Mouse (Mus musculus) lung, embryonic 14.5 days (tissue): ENCODE data around the gene Ddx3x. TPM values are rescaled to one million over a fixed set of nuclear protein-coding genes. Genes with fewer than 3 reads are reported as not detected.

Experiments used
- ATAC-seq: fragments of 200-750 bp; cut with Nextera tagmentation; 2 replicates; pipeline ENCODE4 v1.8.0; 2017; ENCODE audit warnings: mild to moderate bottlenecking, moderate TSS enrichment, moderate library complexity; ENCODE audit not compliant: insufficient read depth
- DNase-seq: peaks from one replicate; pipeline ENCODE4 v3.0.0-alpha.2; 2015
- H3K27ac ChIP-seq: fragments of 300-500 bp; sonication (generic); 2 replicates; pipeline ENCODE4 v1.5.1; 2014; ENCODE audit warnings: low read depth, mild to moderate bottlenecking, moderate library complexity
- H3K27me3 ChIP-seq: fragments of 300-500 bp; sonication (generic); 2 replicates; pipeline ENCODE4 v1.6.1; 2014; ENCODE audit warnings: low read length, control low read depth; ENCODE audit not compliant: insufficient read depth
- H3K36me3 ChIP-seq: fragments of 300-500 bp; sonication (generic); 2 replicates; pipeline ENCODE4 v1.6.1; 2014; ENCODE audit warnings: control low read depth; ENCODE audit not compliant: insufficient read depth
- H3K4me1 ChIP-seq: fragments of 300-500 bp; sonication (generic); 2 replicates; pipeline ENCODE4 v1.6.1; 2014; ENCODE audit warnings: antibody characterized with exemption, control low read depth; ENCODE audit not compliant: insufficient read depth
- H3K4me2 ChIP-seq: fragments of 300-500 bp; sonication (generic); 2 replicates; pipeline ENCODE4 v1.6.1; 2014; ENCODE audit warnings: mild to moderate bottlenecking
- H3K4me3 ChIP-seq: fragments of 300-500 bp; sonication (generic); 2 replicates; pipeline ENCODE4 v1.5.1; 2014; ENCODE audit warnings: low read depth, low read length
- H3K9ac ChIP-seq: fragments of 300-500 bp; sonication (generic); 2 replicates; pipeline ENCODE4 v1.6.1; 2014
- H3K9me3 ChIP-seq: fragments of 300-500 bp; sonication (generic); 2 replicates; pipeline ENCODE4 v1.6.1; 2016; ENCODE audit warnings: low read depth, low read length, control low read depth
- CTCF ChIP-seq: IDR thresholded peaks from 2 replicates; pipeline ENCODE4 v1.5.1; 2016; ENCODE audit warnings: antibody characterized with exemption, low read depth
- WGBS: fragments of 180-500 bp; shearing (Covaris S2); extraction: QIAGEN DNeasy Blood & Tissue Kit; methylation state at CpG from one replicate; pipeline ENCODE4 v1.1.7; 2014; 5-methylcytosine and 5-hydroxymethylcytosine counted together
- polyA plus RNA-seq: library from polyadenylated mRNA; unstranded; fragments of >200 nt; fragmentation: Nextera tagmentation; extraction: Ambion mirVana; gene quantifications from 2 replicates; pipeline ENCODE4 v1.2.1, GENCODE M21; 2014

Gene Ddx3x
- polyA plus RNA-seq, 1 experiment from 2014 or later, result 164 TPM

GRCm38 (mm10) chrX:13251683-13252082 is 29.1 kb upstream of the Ddx3x start:
- Histone ChIP-seq H3K4me2 (no peak overlapping the region), H3K27me3 (0 out of 2 replicates have a peak, but pooled peaks cover 5% of the 10 kb centered on the region), H3K27ac (no peak overlapping the region), H3K9ac (no peak overlapping the region), H3K4me1 (no peaks in the 10 kb centered on the region), H3K4me3 (no peak overlapping the region), H3K36me3 (no peaks in the 10 kb centered on the region), H3K9me3 (no peaks in the 10 kb centered on the region)
- DNase-seq (no peak), ATAC-seq (no peak)
- 69% methylated on average over 4 of the region's 4 CpGs for WGBS
- no peak for TF ChIP-seq CTCF

- no peak overlapping the region for H3K4me2 ChIP-seq
- H3K27me3 ChIP-seq, result no peaks in the 10 kb centered on the region
- DNase-seq (no peak), ATAC-seq (no peak)
- no peak overlapping the region for H3K4me3 ChIP-seq
- no peak overlapping the region for H3K9ac ChIP-seq
- TF ChIP-seq CTCF, result no peak
- no peaks in the 10 kb centered on the region for H3K9me3 ChIP-seq
- H3K4me1 ChIP-seq, result no peaks in the 10 kb centered on the region
- 68% methylated on average over 3 of the region's 3 CpGs for WGBS
- H3K27ac ChIP-seq, result no peak overlapping the region
- H3K36me3 ChIP-seq, result no peaks in the 10 kb centered on the region
These were observed 26.5 kb upstream of the Ddx3x start for GRCm38 (mm10) chrX:13254273-13254672.

GRCm38 (mm10) chrX:13263356-13263755 is 17.4 kb upstream of the Ddx3x start:
- no peaks in the 10 kb centered on the region for H3K4me1 ChIP-seq
- H3K36me3 ChIP-seq, result no peaks in the 10 kb centered on the region
- no peak overlapping the region for H3K4me3 ChIP-seq
- no peaks in the 10 kb centered on the region for H3K27me3 ChIP-seq
- H3K9ac ChIP-seq, result no peak overlapping the region
- DNase-seq (no peak), ATAC-seq (no peak)
- no peak overlapping the region for H3K27ac ChIP-seq
- WGBS, result 49% methylated on average over 3 of the region's 3 CpGs
- no peak overlapping the region for H3K4me2 ChIP-seq
- H3K9me3 ChIP-seq, result no peaks in the 10 kb centered on the region
- no peak for TF ChIP-seq CTCF

GRCm38 (mm10) chrX:13275519-13276137 is 5.1 kb upstream of the Ddx3x start:
- Histone ChIP-seq H3K4me3 (no peak overlapping the region), H3K9ac (no peak overlapping the region), H3K4me2 (no peak overlapping the region), H3K4me1 (no peaks in the 10 kb centered on the region), H3K27me3 (no peaks in the 10 kb centered on the region), H3K36me3 (no peaks in the 10 kb centered on the region), H3K9me3 (no peaks in the 10 kb centered on the region), H3K27ac (no peak overlapping the region)
- TF ChIP-seq CTCF, result no peak
- 70% methylated on average over 6 of the region's 6 CpGs for WGBS
- DNase-seq (no peak), ATAC-seq (no peak)

GRCm38 (mm10) chrX:13278996-13279395 is 1.8 kb upstream of the Ddx3x start:
- Histone ChIP-seq H3K4me1 (no peaks in the 10 kb centered on the region), H3K9me3 (no peaks in the 10 kb centered on the region), H3K36me3 (peaks cover 5% of the 10 kb centered on the region; the same call in 1 of the 2 replicates), H3K4me3 (no peak overlapping the region), H3K27ac (no peak overlapping the region), H3K27me3 (no peaks in the 10 kb centered on the region), H3K4me2 (peak overlapping the region; percentile 72; the same call in 1 of the 2 replicates), H3K9ac (no peak overlapping the region)
- no peak for TF ChIP-seq CTCF
- DNase-seq, result no peak
- no peak for ATAC-seq
- 82% methylated on average over 17 of the region's 17 CpGs for whole genome bisulfite sequencing

- Histone ChIP-seq H3K4me3 (peak overlapping the region; percentile 84), H3K27ac (peak overlapping the region; percentile 99), H3K4me2 (peak overlapping the region; percentile 72), H3K27me3 (no peaks in the 10 kb centered on the region), H3K36me3 (peaks cover 15% of the 10 kb centered on the region), H3K9ac (peak overlapping the region; percentile 99), H3K4me1 (no peaks in the 10 kb centered on the region), H3K9me3 (no peaks in the 10 kb centered on the region)
- TF ChIP-seq CTCF, result no peak
- WGBS, result 3% methylated on average over 14 of the region's 14 CpGs
- peak; percentile 63 for DNase-seq
- no peak; the same call in 1 of the 2 replicates for ATAC-seq
These were observed 747 bp upstream of the Ddx3x start for GRCm38 (mm10) chrX:13280037-13280408.

GRCm38 (mm10) chrX:13281329-13282088 is 739 bp downstream of the Ddx3x start:
- ATAC-seq, result peak; percentile 69
- Histone ChIP-seq H3K4me2 (peak overlapping the region; percentile 80), H3K9ac (peak overlapping the region; percentile 99), H3K36me3 (peaks cover 28% of the 10 kb centered on the region), H3K4me3 (peak overlapping the region; percentile 84), H3K27ac (peak overlapping the region; percentile 99), H3K27me3 (no peaks in the 10 kb centered on the region), H3K9me3 (no peaks in the 10 kb centered on the region), H3K4me1 (no peaks in the 10 kb centered on the region)
- no peak for TF ChIP-seq CTCF
- DNase-seq, result peak; percentile 80
- WGBS, result 1% methylated on average over 67 of the region's 89 CpGs
